Mouse (Mus musculus): ENCODE data around the gene Gngt2. TPM values are rescaled to one million over a fixed set of nuclear protein-coding genes. Genes with fewer than 3 reads are reported as not detected.
A peak's percentile ranks its signal among the peaks of the same experiment; 100 is the strongest.

The Gngt2 gene
- polyA plus RNA-seq, 1 experiment from 2014 or later: 34.1 TPM

DNA sequence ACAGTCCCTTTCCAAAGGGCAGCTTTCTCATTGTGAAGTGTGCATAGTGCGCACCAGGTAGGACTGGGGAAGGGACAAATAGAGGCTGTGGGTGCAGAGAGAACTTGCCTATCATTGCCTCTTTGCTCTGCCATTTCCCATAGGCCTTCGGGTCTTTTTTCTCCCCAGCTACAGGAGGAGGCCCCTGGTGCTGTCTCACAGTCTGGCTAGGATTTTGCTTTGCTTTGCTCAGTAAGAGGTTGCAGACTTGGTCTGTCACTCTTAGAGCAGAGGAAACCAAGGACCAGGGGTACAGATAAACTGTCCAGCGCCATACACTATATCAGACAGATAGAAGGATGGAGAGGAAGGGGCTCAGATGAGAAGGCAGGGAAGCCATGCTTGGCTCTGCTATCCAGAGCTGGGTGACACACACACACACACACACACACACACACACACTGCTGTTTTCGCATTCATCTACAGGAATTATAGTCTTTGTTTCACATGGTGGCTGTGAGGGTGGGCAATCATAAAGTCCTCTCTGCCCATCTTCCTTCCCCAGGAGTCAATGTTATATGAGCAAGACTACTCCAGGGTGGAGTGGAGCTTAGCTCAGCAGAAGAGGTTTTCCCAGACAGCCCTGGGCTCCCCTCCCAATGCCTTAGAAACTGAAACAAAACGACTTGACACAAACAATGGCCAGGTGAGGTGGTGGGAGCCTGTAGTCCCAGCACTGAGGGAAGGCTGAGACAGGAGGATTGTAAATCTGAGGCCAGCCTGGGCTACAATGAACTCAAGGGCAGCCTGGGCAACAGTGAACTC is 3.9 kb downstream of the Gngt2 start:
- peak overlapping the region; percentile 42 for H3K4me3 ChIP-seq (ENCODE audit: control insufficient read depth in 1 of 2, insufficient read depth in 1 of 2, low read depth in 1 of 2, low read length in 2 of 2)
- no peaks in the 10 kb centered on the region for H3K9me3 ChIP-seq (ENCODE audit: control insufficient read depth, low read length)
- peak overlapping the region; percentile 52 for H3K4me2 ChIP-seq (ENCODE audit: low read length)
- peak overlapping the region; percentile 63 to 82 for H3K27ac ChIP-seq (replicated peaks in 1 of 2; ENCODE audit: control insufficient read depth in 1 of 2, insufficient read depth in 1 of 2, low read depth in 2 of 2, low read length in 2 of 2)
- WGBS: 55% methylated on average over 5 of the region's 5 CpGs
- H3K27me3 ChIP-seq (ENCODE audit: control insufficient read depth, insufficient read depth, low read length): no peaks in the 10 kb centered on the region; the same call in 1 of the 2 replicates
- H3K4me1 ChIP-seq (ENCODE audit: control insufficient read depth in 2 of 2, insufficient read depth in 2 of 2, low read length in 2 of 2): peaks cover 21 to 31% of the 10 kb centered on the region in 2 experiments
- no peak for ATAC-seq (ENCODE audit: insufficient number of reproducible peaks, insufficient read depth, low FRiP score, low read depth)
- H3K36me3 ChIP-seq (ENCODE audit: control insufficient read depth, insufficient read depth, low read length): 0 out of 2 replicates have a peak, but pooled peaks cover 3% of the 10 kb centered on the region
- peak overlapping the region; percentile 68 for H3K9ac ChIP-seq (ENCODE audit: low read length)

DNA sequence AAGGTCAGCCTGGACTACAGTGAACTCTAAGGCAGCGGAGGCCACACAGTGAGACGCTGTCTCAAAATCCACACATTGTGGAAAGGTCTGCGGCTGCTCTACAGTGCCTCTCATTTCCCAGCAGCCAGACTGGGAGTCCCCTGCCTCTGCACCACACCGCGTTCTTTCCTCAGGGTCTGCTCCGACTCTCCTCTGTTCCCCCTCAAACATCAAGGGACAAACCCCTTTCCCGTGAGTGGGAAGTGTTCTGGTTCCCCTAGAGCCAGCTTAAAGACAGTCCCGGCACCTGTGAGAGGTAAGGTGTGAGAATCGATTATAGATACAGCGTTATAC is 4.4 kb downstream of the Gngt2 start:
- no peak for ATAC-seq (ENCODE audit: insufficient number of reproducible peaks, insufficient read depth, low FRiP score, low read depth)
- Histone ChIP-seq H3K36me3 (ENCODE audit: control insufficient read depth, insufficient read depth, low read length) (0 out of 2 replicates have a peak, but pooled peaks cover 3% of the 10 kb centered on the region), H3K9ac (ENCODE audit: low read length) (peak overlapping the region; percentile 68), H3K4me1 (ENCODE audit: control insufficient read depth in 2 of 2, insufficient read depth in 2 of 2, low read length in 2 of 2) (peaks cover 15 to 26% of the 10 kb centered on the region in 2 experiments), H3K4me2 (ENCODE audit: low read length) (peak overlapping the region; percentile 52), H3K9me3 (ENCODE audit: control insufficient read depth, low read length) (no peaks in the 10 kb centered on the region), H3K27ac (replicated peaks in 1 of 2; ENCODE audit: control insufficient read depth in 1 of 2, insufficient read depth in 1 of 2, low read depth in 2 of 2, low read length in 2 of 2) (peak overlapping the region; percentile 63 to 82), H3K4me3 (ENCODE audit: control insufficient read depth in 1 of 2, insufficient read depth in 1 of 2, low read depth in 1 of 2, low read length in 2 of 2) (peak overlapping the region; percentile 42), H3K27me3 (ENCODE audit: control insufficient read depth, insufficient read depth, low read length) (no peaks in the 10 kb centered on the region; the same call in 1 of the 2 replicates)
- 47% methylated on average over 10 of the region's 10 CpGs for WGBS

DNA sequence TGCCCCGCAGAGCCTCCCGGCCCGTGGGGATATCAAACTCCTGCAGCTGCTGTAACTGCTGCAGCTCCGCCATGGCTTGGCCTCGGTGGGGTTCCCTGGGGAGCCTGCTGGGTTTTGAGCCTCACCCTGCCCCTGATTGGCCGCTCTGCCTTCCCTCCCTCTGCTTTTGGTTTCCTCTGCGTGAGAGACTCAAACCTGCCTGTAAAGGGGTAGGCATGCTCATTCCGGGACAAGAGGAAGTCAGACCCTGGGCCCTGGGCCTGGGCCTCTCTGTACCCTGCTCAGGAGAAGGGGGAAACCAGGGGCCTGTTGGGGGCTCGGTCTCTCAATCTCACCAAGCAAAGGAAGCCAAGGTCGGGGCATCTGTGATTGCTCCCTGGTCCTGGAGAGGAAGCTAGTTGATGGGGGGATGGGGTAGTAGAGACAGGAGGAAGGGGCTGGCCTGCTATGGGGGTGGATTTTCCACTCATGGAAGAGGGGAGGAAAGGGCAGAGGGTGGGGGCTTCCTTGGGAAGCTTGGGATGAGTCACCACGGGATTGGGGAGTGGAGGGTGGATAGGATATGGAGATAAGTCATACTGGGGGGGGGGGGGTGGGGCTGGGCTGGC is 5.2 kb downstream of the Gngt2 start, which contains the start of gene Abi3:
Abi3 (minus strand) TSS at position 403 of the 608 bp plus-strand sequence.
- WGBS: 10% methylated on average over 11 of the region's 11 CpGs
- H3K9me3 ChIP-seq (ENCODE audit: control insufficient read depth, low read length): no peaks in the 10 kb centered on the region
- H3K9ac ChIP-seq (ENCODE audit: low read length): peak within 1 kb of the TSS; percentile 68
- peak; percentile 83 for ATAC-seq (ENCODE audit: insufficient number of reproducible peaks, insufficient read depth, low FRiP score, low read depth)
- H3K36me3 ChIP-seq (ENCODE audit: control insufficient read depth, insufficient read depth, low read length): 0 out of 2 replicates have a peak, but pooled peaks cover 3% of the 10 kb centered on the region
- H3K4me3 ChIP-seq (ENCODE audit: control insufficient read depth in 1 of 2, insufficient read depth in 1 of 2, low read depth in 1 of 2, low read length in 2 of 2): peak within 1 kb of the TSS; percentile 42
- H3K4me2 ChIP-seq (ENCODE audit: low read length): peak within 1 kb of the TSS; percentile 52
- H3K27ac ChIP-seq (replicated peaks in 1 of 2; ENCODE audit: control insufficient read depth in 1 of 2, insufficient read depth in 1 of 2, low read depth in 2 of 2, low read length in 2 of 2): peak within 1 kb of the TSS; percentile 72 to 82
- no peaks in the 10 kb centered on the region; the same call in 1 of the 2 replicates for H3K27me3 ChIP-seq (ENCODE audit: control insufficient read depth, insufficient read depth, low read length)
- H3K4me1 ChIP-seq (ENCODE audit: control insufficient read depth in 2 of 2, insufficient read depth in 2 of 2, low read length in 2 of 2): peaks cover 8 to 18% of the 10 kb centered on the region in 2 experiments

DNA sequence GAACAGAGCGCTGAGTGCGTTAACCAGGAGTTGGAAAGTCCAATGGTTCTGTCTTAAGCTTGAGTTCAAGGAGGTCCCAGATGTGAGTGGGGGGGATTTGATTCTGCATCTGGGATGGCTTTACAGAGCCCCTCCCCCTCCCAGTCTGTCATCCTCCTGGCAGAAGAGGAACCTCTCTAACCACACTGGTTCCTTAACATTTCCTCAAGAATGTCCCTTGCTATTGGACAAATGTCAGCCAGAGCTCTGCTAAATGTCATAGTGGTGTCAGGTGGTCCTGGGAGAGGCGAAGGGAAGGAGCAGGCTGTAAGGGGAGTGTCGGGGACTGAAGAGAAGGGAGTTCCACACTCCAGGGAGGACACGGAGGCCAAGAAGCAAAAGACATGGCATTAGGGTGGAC is 5.9 kb downstream of the Gngt2 start:
- ATAC-seq (ENCODE audit: insufficient number of reproducible peaks, insufficient read depth, low FRiP score, low read depth): 0 out of 2 replicates have a peak, but pooled peaks have one; percentile 18
- no peaks in the 10 kb centered on the region; the same call in 1 of the 2 replicates for H3K27me3 ChIP-seq (ENCODE audit: control insufficient read depth, insufficient read depth, low read length)
- peaks cover 4 to 11% of the 10 kb centered on the region in 2 experiments; a peak in 3 of 4 replicates for H3K4me1 ChIP-seq (ENCODE audit: control insufficient read depth in 2 of 2, insufficient read depth in 2 of 2, low read length in 2 of 2)
- 0 out of 2 replicates have a peak overlapping the region, but pooled peaks have one; percentile 16 for H3K9ac ChIP-seq (ENCODE audit: low read length)
- H3K36me3 ChIP-seq (ENCODE audit: control insufficient read depth, insufficient read depth, low read length): 0 out of 2 replicates have a peak, but pooled peaks cover 3% of the 10 kb centered on the region
- H3K27ac ChIP-seq (replicated peaks in 1 of 2; ENCODE audit: control insufficient read depth in 1 of 2, insufficient read depth in 1 of 2, low read depth in 2 of 2, low read length in 2 of 2): peak overlapping the region; percentile 72 to 82
- H3K9me3 ChIP-seq (ENCODE audit: control insufficient read depth, low read length): no peaks in the 10 kb centered on the region
- H3K4me2 ChIP-seq (ENCODE audit: low read length): peak overlapping the region; percentile 52
- peak overlapping the region in 1 of 2 experiments; percentile 20; a peak in 1 of 4 replicates for H3K4me3 ChIP-seq (ENCODE audit: control insufficient read depth in 1 of 2, insufficient read depth in 1 of 2, low read depth in 1 of 2, low read length in 2 of 2)
- 43% methylated on average over 5 of the region's 5 CpGs for WGBS

DNA sequence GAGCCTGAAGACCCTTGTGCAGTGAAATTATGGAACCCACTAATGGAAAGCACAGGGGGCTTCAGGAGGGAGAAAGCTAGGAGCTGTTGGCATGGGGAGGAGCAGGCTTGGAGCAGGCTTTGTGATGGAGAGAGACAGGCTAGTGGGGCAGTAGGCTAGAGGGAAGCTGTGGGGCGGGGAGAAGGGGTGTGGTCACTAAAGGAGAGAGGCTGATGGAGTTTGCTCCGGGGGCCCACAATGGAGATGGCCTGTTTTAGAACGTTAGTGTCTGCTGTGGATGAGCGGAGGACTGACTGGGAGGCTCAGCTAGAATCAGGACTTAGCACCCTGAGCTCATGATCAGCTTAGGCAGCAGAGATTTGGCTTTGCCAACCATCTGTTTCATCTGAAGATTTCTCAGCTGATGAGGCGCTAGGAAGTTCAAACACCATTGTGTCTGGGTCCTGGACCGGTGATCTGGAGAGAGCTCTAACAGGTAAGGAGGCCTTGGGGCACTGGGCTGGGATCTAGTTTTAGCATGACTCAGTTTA is 6.5 kb downstream of the Gngt2 start:
- H3K4me3 ChIP-seq (ENCODE audit: control insufficient read depth in 1 of 2, insufficient read depth in 1 of 2, low read depth in 1 of 2, low read length in 2 of 2): peak overlapping the region; percentile 20 to 22; a peak in 2 of 4 replicates
- peak overlapping the region; percentile 72 to 82 for H3K27ac ChIP-seq (replicated peaks in 1 of 2; ENCODE audit: control insufficient read depth in 1 of 2, insufficient read depth in 1 of 2, low read depth in 2 of 2, low read length in 2 of 2)
- peak overlapping the region; percentile 44; the same call in 1 of the 2 replicates for H3K9ac ChIP-seq (ENCODE audit: low read length)
- no peaks in the 10 kb centered on the region for H3K9me3 ChIP-seq (ENCODE audit: control insufficient read depth, low read length)
- H3K27me3 ChIP-seq (ENCODE audit: control insufficient read depth, insufficient read depth, low read length): no peaks in the 10 kb centered on the region; the same call in 1 of the 2 replicates
- no peak for ATAC-seq (ENCODE audit: insufficient number of reproducible peaks, insufficient read depth, low FRiP score, low read depth)
- H3K4me2 ChIP-seq (ENCODE audit: low read length): peak overlapping the region; percentile 52
- 0 out of 2 replicates have a peak, but pooled peaks cover 3% of the 10 kb centered on the region for H3K36me3 ChIP-seq (ENCODE audit: control insufficient read depth, insufficient read depth, low read length)
- 33% methylated on average over 6 of the region's 6 CpGs for WGBS
- peaks cover 4 to 5% of the 10 kb centered on the region in 2 experiments; a peak in 1 of 4 replicates for H3K4me1 ChIP-seq (ENCODE audit: control insufficient read depth in 2 of 2, insufficient read depth in 2 of 2, low read length in 2 of 2)

DNA sequence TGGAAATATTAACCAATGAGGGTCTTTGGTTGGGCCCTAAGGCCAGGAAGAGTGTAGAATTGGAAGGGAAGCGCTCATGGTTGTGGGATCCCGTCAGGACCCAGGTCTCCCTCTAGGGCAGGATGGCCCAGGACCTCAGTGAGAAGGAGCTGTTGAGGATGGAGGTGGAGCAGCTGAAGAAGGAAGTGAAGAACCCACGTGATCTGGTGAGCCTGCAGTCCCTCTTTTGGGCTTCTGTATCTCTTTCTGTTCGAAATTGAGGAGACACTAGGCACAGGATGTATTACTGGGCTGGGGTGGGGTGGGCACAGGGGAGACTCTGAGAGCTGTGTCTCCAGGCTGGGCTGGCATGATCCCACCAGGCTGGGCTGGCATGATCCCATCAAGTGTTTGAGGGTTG is 7.9 kb downstream of the Gngt2 start:
- 0 out of 4 replicates have a peak overlapping the region, but pooled peaks of 1 of the 2 experiments have one; percentile 20 for H3K4me3 ChIP-seq (ENCODE audit: control insufficient read depth in 1 of 2, insufficient read depth in 1 of 2, low read depth in 1 of 2, low read length in 2 of 2)
- H3K4me2 ChIP-seq (ENCODE audit: low read length): peak overlapping the region; percentile 52
- H3K4me1 ChIP-seq (ENCODE audit: control insufficient read depth in 2 of 2, insufficient read depth in 2 of 2, low read length in 2 of 2): peaks cover 4 to 5% of the 10 kb centered on the region in 2 experiments; a peak in 1 of 4 replicates
- no peak for ATAC-seq (ENCODE audit: insufficient number of reproducible peaks, insufficient read depth, low FRiP score, low read depth)
- WGBS: 49% methylated on average over 4 of the region's 4 CpGs
- 0 out of 2 replicates have a peak, but pooled peaks cover 3% of the 10 kb centered on the region for H3K36me3 ChIP-seq (ENCODE audit: control insufficient read depth, insufficient read depth, low read length)
- H3K27ac ChIP-seq (replicated peaks in 1 of 2; ENCODE audit: control insufficient read depth in 1 of 2, insufficient read depth in 1 of 2, low read depth in 2 of 2, low read length in 2 of 2): no peak overlapping the region
- H3K9me3 ChIP-seq (ENCODE audit: control insufficient read depth, low read length): no peaks in the 10 kb centered on the region
- no peaks in the 10 kb centered on the region; the same call in 1 of the 2 replicates for H3K27me3 ChIP-seq (ENCODE audit: control insufficient read depth, insufficient read depth, low read length)
- H3K9ac ChIP-seq (ENCODE audit: low read length): no peak overlapping the region

DNA sequence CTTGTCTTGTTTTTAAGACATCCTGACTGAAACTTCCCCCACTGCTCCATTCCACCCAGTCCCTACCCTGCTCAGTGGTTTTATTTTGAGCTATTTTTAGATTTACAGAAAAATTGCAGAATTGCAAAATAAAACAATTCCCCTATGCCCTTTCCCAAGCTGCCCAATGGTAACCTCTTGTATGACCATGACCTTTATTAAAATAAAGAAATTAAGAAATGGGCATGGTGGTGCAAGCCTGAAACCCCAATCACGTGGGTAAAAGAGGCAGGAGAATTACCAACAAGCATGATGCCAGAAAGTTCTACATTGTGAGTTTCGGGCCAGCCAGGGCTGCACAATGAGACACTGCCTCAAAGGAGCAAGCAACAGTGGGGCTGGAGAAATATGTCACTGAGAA is 13.9 kb downstream of the Gngt2 start:
- WGBS: 73% methylated on average over 2 of the region's 2 CpGs
- no peaks in the 10 kb centered on the region for H3K9me3 ChIP-seq (ENCODE audit: control insufficient read depth, low read length)

More for the DNA sequence above, 13.9 kb downstream of the Gngt2 start:
- Histone ChIP-seq H3K36me3 (ENCODE audit: control insufficient read depth, insufficient read depth, low read length) (no peaks in the 10 kb centered on the region), H3K4me3 (ENCODE audit: control insufficient read depth in 1 of 2, insufficient read depth in 1 of 2, low read depth in 1 of 2, low read length in 2 of 2) (no peak overlapping the region), H3K27me3 (ENCODE audit: control insufficient read depth, insufficient read depth, low read length) (no peaks in the 10 kb centered on the region), H3K9ac (ENCODE audit: low read length) (no peak overlapping the region), H3K4me1 (ENCODE audit: control insufficient read depth in 2 of 2, insufficient read depth in 2 of 2, low read length in 2 of 2) (no peaks in the 10 kb centered on the region), H3K4me2 (ENCODE audit: low read length) (no peak overlapping the region), H3K27ac (replicated peaks in 1 of 2; ENCODE audit: control insufficient read depth in 1 of 2, insufficient read depth in 1 of 2, low read depth in 2 of 2, low read length in 2 of 2) (no peak overlapping the region)
- ATAC-seq (ENCODE audit: insufficient number of reproducible peaks, insufficient read depth, low FRiP score, low read depth): no peak

All from heart, embryonic 14.5 days (tissue).